Mouse (Mus musculus) cerebellum, adult 8-10 months (tissue): ENCODE measurements around the gene Aatf.
"Not testable (repeated sequence)": the region's sequence is repeated elsewhere in the genome, so short reads cannot be mapped to it uniquely, and the experiment has no call there.

Experiments
- DNase-seq: peaks from one replicate; pipeline ENCODE4 v3.0.0; 2022

The Aatf gene

GRCm38 (mm10) chr11:84434879-84435278 is 78.4 kb downstream of the Aatf start:
- DNase-seq, result no peak

DNA sequence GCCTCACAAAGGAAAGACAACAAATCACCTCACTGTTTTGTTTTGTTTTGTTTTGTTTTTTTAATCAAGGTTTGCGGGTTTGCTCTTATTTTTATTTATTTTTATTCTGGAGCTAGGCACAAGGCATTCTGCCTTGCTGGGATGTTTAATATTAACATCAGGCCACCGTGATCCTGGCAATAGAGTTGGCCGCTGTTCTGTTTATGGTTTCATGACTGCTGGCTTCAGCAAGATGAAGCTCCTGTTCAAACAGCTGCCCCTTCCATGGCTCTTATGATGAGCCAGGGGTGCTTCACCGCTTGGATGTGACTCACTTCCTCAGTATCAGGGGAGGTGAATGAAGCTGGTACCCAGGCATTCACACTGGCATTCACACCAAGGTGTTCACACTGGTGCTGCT is 83.0 kb downstream of the Aatf start:
- no peak for DNase-seq

DNA sequence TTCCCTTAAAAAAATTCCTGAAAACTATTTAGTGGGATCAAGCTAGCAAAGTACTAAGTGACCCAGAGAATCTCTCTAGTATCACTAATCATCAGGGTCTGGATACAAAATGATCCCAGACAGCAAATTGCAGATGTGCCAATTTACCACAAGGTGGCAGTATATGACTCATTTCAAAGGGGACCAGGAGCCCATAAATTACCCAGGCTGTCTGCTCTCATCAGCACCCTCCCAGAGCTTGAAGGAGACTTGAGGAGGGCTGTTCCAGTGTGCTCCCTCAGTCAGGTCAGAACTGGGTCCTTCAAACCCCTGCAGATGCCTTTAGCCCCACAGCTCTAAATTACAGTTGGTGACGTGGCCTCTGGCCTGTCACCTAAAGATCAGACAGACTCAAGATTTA is 83.7 kb downstream of the Aatf start:
- DNase-seq, result peak; percentile 51

DNA sequence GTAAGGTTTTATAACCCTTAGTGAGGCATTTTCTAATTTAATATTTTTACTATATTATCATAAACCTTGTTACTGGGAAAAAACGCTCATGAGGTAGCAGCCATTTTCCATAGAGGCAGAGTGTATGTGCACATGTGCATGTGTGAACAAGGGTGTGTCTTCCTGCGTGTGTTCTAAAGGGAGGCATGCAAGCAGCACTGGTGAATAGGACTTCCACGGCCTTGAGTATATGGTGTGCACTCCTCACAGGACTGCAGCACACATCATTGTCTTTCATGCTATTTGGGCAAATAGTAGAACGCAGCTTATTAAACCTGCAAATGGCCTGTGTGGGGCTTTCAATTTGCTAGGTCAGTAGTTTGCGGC is 86.7 kb downstream of the Aatf start:
- DNase-seq, result no peak

GRCm38 (mm10) chr11:84425736-84426632 is 87.3 kb downstream of the Aatf start:
- no peak for DNase-seq

DNA sequence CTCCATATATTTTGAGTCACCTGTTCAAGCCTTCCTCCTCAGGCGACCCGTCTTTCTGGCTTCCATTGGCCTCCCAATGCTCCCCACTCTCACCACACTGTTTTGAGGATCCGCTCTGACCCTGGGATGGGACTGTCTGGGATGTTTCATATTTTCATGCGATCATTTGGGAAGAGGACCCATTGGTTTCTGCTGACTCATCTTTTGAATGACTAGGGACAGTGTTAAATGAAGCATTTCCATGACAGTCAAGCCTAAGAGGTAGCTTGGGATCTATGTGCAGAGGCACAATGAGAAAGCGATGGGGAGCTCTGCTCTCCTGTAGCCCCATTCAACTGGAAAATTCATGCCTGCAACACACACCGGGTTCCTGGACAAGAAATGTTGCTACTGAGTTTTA is 92.5 kb downstream of the Aatf start:
- no peak for DNase-seq

- DNase-seq, result no peak
Observed at GRCm38 (mm10) chr11:84413111-84413510, 100.2 kb downstream of the Aatf start.

GRCm38 (mm10) chr11:84412201-84412934 is 101.0 kb downstream of the Aatf start:
- DNase-seq, result no peak

DNA sequence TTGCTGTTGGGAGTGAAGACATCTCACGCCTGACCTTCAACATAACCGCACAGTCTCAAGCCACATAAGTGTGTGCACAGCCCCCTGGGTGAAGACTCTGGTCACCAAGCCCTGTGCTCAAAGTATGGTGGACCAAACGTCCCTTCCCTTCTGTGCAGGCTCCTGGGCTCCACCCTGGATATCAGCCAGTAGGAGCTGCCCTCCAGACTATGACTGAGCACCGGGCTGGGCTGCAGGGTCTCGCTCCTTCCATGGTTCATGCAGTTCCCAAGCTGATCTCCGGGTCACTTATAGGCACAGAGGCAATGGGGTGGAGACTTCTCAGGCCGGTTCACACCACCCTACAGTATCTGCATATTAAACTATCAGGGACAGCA is 101.7 kb downstream of the Aatf start:
- DNase-seq, result no peak

DNA sequence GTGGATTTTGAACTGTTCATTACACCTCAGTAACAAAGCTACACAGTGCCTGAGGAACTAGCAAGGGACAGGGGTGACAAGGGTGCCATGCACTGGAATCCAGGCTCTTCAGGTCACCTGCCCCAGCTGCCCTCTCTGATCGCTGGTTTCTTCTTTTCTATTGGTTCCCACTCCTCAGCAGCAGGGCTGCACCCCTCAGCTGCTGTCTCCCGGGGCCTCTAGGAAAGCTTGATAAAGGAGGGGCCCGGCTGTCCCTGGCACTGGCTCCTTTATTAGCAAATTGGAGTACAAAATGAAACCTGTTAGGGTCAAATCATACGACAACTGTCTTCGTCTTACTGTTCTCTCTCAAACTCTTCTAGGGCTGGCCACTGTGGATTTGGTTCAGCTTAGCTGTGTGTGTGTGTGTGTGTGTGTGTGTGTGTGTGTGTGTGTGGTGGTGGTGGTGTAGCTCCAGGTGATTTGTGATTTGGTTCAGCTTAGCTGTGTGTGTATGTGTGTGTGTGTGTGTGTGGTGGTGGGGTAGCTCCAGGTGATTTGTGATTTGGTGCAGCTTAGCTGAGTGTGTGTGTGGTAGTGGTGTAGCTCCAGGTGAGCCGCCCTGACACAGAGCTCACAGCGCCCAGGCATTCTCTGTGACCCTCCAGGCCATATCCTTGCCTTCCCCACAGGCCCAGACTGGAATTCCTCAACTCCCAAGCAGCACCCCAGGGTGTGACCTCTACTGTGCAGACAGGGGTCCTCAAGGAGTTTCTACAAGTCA is 102.3 kb downstream of the Aatf start:
- no peak for DNase-seq

- no peak for DNase-seq
Observed at GRCm38 (mm10) chr11:84410383-84410782, 102.9 kb downstream of the Aatf start.

GRCm38 (mm10) chr11:84406733-84407132 is 106.6 kb downstream of the Aatf start:
- no peak for DNase-seq

- DNase-seq, result no peak
Observed at GRCm38 (mm10) chr11:84395010-84395409, 118.3 kb downstream of the Aatf start.

GRCm38 (mm10) chr11:84393571-84393970 is 119.8 kb downstream of the Aatf start:
- no peak for DNase-seq

GRCm38 (mm10) chr11:84392066-84392465 is 121.3 kb downstream of the Aatf start:
- not testable (repeated sequence) for DNase-seq

DNA sequence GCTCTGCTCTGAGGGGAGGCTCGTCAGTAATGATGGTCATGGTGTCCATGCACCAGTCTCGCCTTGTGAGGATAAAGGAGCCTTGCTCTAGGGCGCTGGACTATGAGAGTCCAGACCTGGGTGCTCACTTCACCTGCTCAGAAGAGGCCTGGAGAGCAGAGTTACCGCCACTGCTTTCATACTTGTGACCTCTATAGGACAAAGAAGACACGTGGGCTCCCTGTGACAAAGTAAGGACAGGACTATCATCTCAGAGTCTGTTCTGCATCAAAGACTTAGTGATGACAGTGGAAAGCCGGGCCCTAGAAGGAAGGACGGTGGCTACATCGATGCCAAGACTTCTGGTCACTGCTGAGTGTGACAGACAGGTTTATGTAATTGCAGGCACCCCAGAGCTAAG is 122.2 kb downstream of the Aatf start:
- DNase-seq, result no peak

DNA sequence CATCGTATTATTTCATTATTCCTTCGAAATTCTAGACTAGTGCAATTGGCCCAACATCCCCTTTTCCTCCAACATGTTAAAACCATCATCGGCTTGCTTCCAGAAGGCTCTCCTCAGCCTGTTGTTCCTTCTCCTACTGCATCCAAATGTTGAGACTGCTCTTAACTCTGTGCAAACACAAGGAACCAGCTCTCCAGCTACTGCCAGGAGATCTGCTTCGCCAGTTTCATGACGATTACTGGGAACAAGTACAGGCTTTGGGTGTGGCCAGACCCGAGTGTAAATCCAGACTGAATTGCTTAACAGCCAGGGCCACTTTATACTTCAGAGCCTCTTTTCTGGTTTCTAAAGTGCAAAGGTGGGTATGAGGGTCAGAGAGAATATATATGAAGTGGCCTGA is 124.0 kb downstream of the Aatf start:
- DNase-seq, result no peak

GRCm38 (mm10) chr11:84383891-84384290 is 129.4 kb downstream of the Aatf start:
- no peak for DNase-seq

GRCm38 (mm10) chr11:84382450-84382849 is 130.9 kb downstream of the Aatf start:
- DNase-seq, result no peak

GRCm38 (mm10) chr11:84376510-84377365 is 136.6 kb downstream of the Aatf start:
- DNase-seq, result no peak

GRCm38 (mm10) chr11:84375951-84376496 is 137.3 kb downstream of the Aatf start:
- DNase-seq, result no peak

GRCm38 (mm10) chr11:84373122-84373521 is 140.2 kb downstream of the Aatf start:
- DNase-seq, result no peak
